Mouse (Mus musculus): Measurements from ENCODE around the gene Ncoa7. TPM values are rescaled to one million over a fixed set of nuclear protein-coding genes. Genes with fewer than 3 reads are reported as not detected.

The Ncoa7 gene
- polyA plus RNA-seq, 1 experiment from 2014 or later = 26.6 TPM

DNA sequence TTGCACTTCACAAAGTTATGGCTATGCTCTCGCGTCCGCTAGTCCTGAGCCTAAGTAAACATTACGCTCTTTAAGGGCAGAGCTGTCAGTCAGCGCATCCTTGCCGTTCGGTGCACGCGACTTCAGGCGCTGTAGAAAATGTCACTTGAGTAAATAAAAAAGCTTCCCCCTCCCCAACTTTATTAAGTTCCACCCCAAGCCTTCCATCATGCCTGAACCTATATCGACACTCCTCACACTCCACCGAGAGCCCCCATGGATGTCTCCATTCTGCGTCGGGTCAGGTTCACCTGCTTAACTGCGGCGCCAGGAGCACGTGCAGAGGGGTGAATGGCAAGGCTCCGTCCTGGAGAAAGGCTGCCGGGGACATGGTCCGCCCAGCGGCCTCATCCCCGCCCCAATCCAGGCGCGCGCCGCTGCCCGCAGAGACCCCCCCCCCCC, 203.0 kb downstream of the Ncoa7 start:
- no peak for DNase-seq (ENCODE audit: low spot score)
- Histone ChIP-seq H3K4me1 (replicated peaks; ENCODE audit: control insufficient read depth, insufficient read depth, low read length) (peaks cover 13% of the 10 kb centered on the region), H3K9me3 (ENCODE audit: control insufficient read depth, low read length) (no peaks in the 10 kb centered on the region), H3K9ac (peak overlapping the region; percentile 70), H3K27ac (peak overlapping the region; percentile 81), H3K4me3 (replicated peaks; ENCODE audit: low read length) (peak overlapping the region; percentile 61), H3K4me2 (replicated peaks) (peak overlapping the region; percentile 59), H3K36me3 (replicated peaks; ENCODE audit: control insufficient read depth, insufficient read depth) (peaks cover 16% of the 10 kb centered on the region), H3K27me3 (ENCODE audit: control insufficient read depth, insufficient read depth, low read length) (no peaks in the 10 kb centered on the region)
- WGBS = 0% methylated on average over 25 of the region's 27 CpGs
- peak; percentile 82 for ATAC-seq (ENCODE audit: low FRiP score)

DNA sequence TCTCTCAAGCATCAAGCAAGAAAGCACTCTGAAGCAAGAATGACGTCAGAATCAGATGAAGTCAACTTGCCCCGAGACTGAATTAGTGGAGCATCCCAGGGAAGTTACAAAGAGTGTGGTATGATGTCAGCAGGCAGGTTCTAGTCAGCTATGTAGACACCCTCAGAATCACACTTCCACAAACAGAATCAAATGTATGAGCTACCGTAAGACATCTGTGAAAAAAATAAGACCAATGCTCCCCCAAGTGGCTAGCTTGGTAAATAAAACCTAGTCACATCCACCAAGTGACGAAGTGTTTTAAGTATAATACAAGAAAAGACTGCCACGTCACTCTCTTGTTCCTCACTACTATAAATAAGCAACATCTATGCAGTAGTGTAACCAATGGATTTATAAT, 216.1 kb downstream of the Ncoa7 start:
- peaks cover 58% of the 10 kb centered on the region for H3K36me3 ChIP-seq (replicated peaks; ENCODE audit: control insufficient read depth, insufficient read depth)
- WGBS = 66% methylated on average over 5 of the region's 5 CpGs

DNA sequence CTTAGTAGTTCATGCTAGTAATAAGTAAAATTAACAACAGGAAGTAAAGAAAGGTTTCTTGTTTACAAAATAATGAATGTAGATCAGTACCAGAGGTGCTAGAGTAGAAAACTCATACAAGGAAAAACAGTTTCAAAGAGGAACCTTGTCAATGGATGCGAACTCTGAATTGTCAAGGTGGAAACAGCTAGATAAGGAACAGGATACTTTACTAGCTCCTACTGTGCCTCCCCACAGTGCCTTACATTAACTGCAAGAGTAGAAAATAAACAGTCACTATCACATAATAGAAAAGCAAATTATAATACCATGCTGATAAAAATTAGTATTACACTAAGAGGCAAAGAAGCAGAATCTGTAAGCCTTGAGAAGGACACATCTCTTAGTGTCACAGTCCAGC, 217.4 kb downstream of the Ncoa7 start:
- 91% methylated on average over 1 of the region's 1 CpGs for WGBS
- DNase-seq (ENCODE audit: low spot score) (no peak), ATAC-seq (ENCODE audit: low FRiP score) (no peak)
- Histone ChIP-seq H3K9me3 (ENCODE audit: control insufficient read depth, low read length) (no peaks in the 10 kb centered on the region), H3K4me1 (replicated peaks; ENCODE audit: control insufficient read depth, insufficient read depth, low read length) (no peaks in the 10 kb centered on the region), H3K4me2 (replicated peaks) (no peak overlapping the region), H3K36me3 (replicated peaks; ENCODE audit: control insufficient read depth, insufficient read depth) (peaks cover 57% of the 10 kb centered on the region), H3K4me3 (replicated peaks; ENCODE audit: low read length) (no peak overlapping the region), H3K27me3 (ENCODE audit: control insufficient read depth, insufficient read depth, low read length) (no peaks in the 10 kb centered on the region), H3K27ac (no peak overlapping the region), H3K9ac (no peak overlapping the region)

More for the DNA sequence above, 216.1 kb downstream of the Ncoa7 start:
- H3K4me1 ChIP-seq (replicated peaks; ENCODE audit: control insufficient read depth, insufficient read depth, low read length) = no peaks in the 10 kb centered on the region
- H3K4me2 ChIP-seq (replicated peaks) = no peak overlapping the region
- DNase-seq (ENCODE audit: low spot score) = peak; percentile 54
- H3K27ac ChIP-seq = no peak overlapping the region
- H3K27me3 ChIP-seq (ENCODE audit: control insufficient read depth, insufficient read depth, low read length) = no peaks in the 10 kb centered on the region
- no peak overlapping the region for H3K4me3 ChIP-seq (replicated peaks; ENCODE audit: low read length)
- ATAC-seq (ENCODE audit: low FRiP score) = no peak
- H3K9ac ChIP-seq = no peak overlapping the region
- no peaks in the 10 kb centered on the region for H3K9me3 ChIP-seq (ENCODE audit: control insufficient read depth, low read length)

Other genes starting within 250 kb of the Ncoa7 start
- 17.5 and 20.0 TPM in 2 replicates for gene Trmt11, start 202.6 kb downstream of the Ncoa7 start, polyA plus RNA-seq (2014; fragmentation: Nextera tagmentation; extraction: Ambion mirVana)
- 21.0 and 23.5 TPM in 2 replicates for gene Hint3, start 173.7 kb downstream of the Ncoa7 start, polyA plus RNA-seq (2014; fragmentation: Nextera tagmentation; extraction: Ambion mirVana)
- 5.3 and 5.6 TPM in 2 replicates for gene Hey2, start 39.5 kb upstream of the Ncoa7 start, polyA plus RNA-seq (2014; fragmentation: Nextera tagmentation; extraction: Ambion mirVana)

All from hindbrain, embryonic 14.5 days (tissue).